Mouse (Mus musculus): ENCODE measurements around the gene Slc2a9.

GRCm38 (mm10) chr5:38512991-38513390, 10.0 kb upstream of the Slc2a9 start:
- TF ChIP-seq GATA1 (IDR thresholded peaks at IDR 0.05; ENCODE audit: borderline replicate concordance, low read length) (no peak), FLI1 (IDR thresholded peaks at IDR 0.05; ENCODE audit: low read length) (no peak)

Data from megakaryocyte, embryonic 14.5 days (primary cell).